Mouse (Mus musculus) neutrophil, adult 5-6 weeks (primary cell): ENCODE data around the gene Atp6v1g2. TPM values are rescaled to one million over a fixed set of nuclear protein-coding genes. Genes with fewer than 3 reads are reported as not detected.
"Not testable (repeated sequence)": the region's sequence is repeated elsewhere in the genome, so short reads cannot be mapped to it uniquely, and the experiment has no call there.

Experiments used
- ATAC-seq: fragments of 151-379, 151-347 bp; 2 replicates; pipeline ENCODE4 v1.8.0; 2017; ENCODE audit warnings: mild to moderate bottlenecking, moderate TSS enrichment; ENCODE audit not compliant: insufficient number of reproducible peaks, poor library complexity, low FRiP score, severe bottlenecking; ENCODE audit errors: extremely low read depth
- total RNA-seq: library from RNA; stranded (forward); fragments of 200-1000 nt; gene quantifications from 2 replicates; pipeline ENCODE4 v1.2.3, GENCODE M21; 2017

Atp6v1g2 gene
- total RNA-seq, 1 experiment from 2014 or later, result 5.0 TPM

GRCm38 (mm10) chr17:35234090-35234489 is 630 bp downstream of the Atp6v1g2 start:
- not testable (repeated sequence) for ATAC-seq

- ATAC-seq, result no peak
These were observed 1.4 kb downstream of the Atp6v1g2 start for GRCm38 (mm10) chr17:35234903-35235302.

GRCm38 (mm10) chr17:35235614-35236389 is 2.3 kb downstream of the Atp6v1g2 start, which contains the start of gene Nfkbil1:
Gene Nfkbil1 (minus strand): TSS chr17:35235792.
- ATAC-seq, result peak; percentile 53

- peak; percentile 73 for ATAC-seq
These were observed 2.9 kb downstream of the Atp6v1g2 start for GRCm38 (mm10) chr17:35236390-35236746.

GRCm38 (mm10) chr17:35236996-35237395 is 3.5 kb downstream of the Atp6v1g2 start:
- no peak for ATAC-seq

GRCm38 (mm10) chr17:35237504-35237903 is 4.0 kb downstream of the Atp6v1g2 start:
- no peak for ATAC-seq

GRCm38 (mm10) chr17:35239700-35240099 is 6.2 kb downstream of the Atp6v1g2 start:
- ATAC-seq, result no peak

GRCm38 (mm10) chr17:35240384-35241304 is 7.2 kb downstream of the Atp6v1g2 start:
- ATAC-seq, result no peak

GRCm38 (mm10) chr17:35241305-35242014 is 8.0 kb downstream of the Atp6v1g2 start, which contains the start of gene Ddx39b:
Gene Ddx39b (plus strand): TSS chr17:35241746.
- ATAC-seq, result peak; percentile 65

GRCm38 (mm10) chr17:35242015-35242941 is 8.8 kb downstream of the Atp6v1g2 start:
- ATAC-seq, result peak; percentile 43

GRCm38 (mm10) chr17:35243086-35243485 is 9.6 kb downstream of the Atp6v1g2 start:
- no peak for ATAC-seq

- no peak for ATAC-seq
These were observed 11.5 kb downstream of the Atp6v1g2 start for GRCm38 (mm10) chr17:35244999-35245398.

- ATAC-seq, result peak; percentile 28; the same call in 1 of the 2 replicates
These were observed 12.5 kb downstream of the Atp6v1g2 start for GRCm38 (mm10) chr17:35245731-35246623.

GRCm38 (mm10) chr17:35247144-35247543 is 13.7 kb downstream of the Atp6v1g2 start:
- ATAC-seq, result no peak

- ATAC-seq, result no peak
These were observed 15.5 kb downstream of the Atp6v1g2 start for GRCm38 (mm10) chr17:35248986-35249385.

- ATAC-seq, result no peak
These were observed 16.2 kb downstream of the Atp6v1g2 start for GRCm38 (mm10) chr17:35249451-35250197.
